Mouse (Mus musculus) heart, postnatal 0 days (tissue): ENCODE data around the gene Sprr2a3. TPM values are rescaled to one million over a fixed set of nuclear protein-coding genes. Genes with fewer than 3 reads are reported as not detected.
"Not testable (repeated sequence)": the region's sequence is repeated elsewhere in the genome, so short reads cannot be mapped to it uniquely, and the experiment has no call there.

ENCODE experiments used
- ATAC-seq: fragments of 200-750 bp; cut with Nextera tagmentation; 2 replicates; pipeline ENCODE4 v1.8.0; 2017; ENCODE audit warnings: low read depth, moderate number of reproducible peaks, moderate library complexity; ENCODE audit not compliant: insufficient read depth
- DNase-seq: peaks from one replicate; pipeline ENCODE4 v3.0.0-alpha.2; 2016; ENCODE audit warnings: low spot score
- H3K27ac ChIP-seq: fragments of 300-500 bp; sonication (generic); 2 replicates; pipeline ENCODE4 v1.5.1; 2014; ENCODE audit warnings: low read depth, mild to moderate bottlenecking
- H3K27me3 ChIP-seq: fragments of 300-500 bp; sonication (generic); 2 replicates; pipeline ENCODE4 v1.6.1; 2014; ENCODE audit warnings: low read length, mixed read lengths; ENCODE audit not compliant: control insufficient read depth, insufficient read depth
- H3K36me3 ChIP-seq: fragments of 300-500 bp; sonication (generic); replicated peaks from 2 replicates; pipeline ENCODE4 v1.6.1; 2014; ENCODE audit warnings: low read length, mixed read lengths; ENCODE audit not compliant: control insufficient read depth, insufficient read depth
- H3K4me1 ChIP-seq: fragments of 300-500 bp; sonication (generic); 2 replicates; pipeline ENCODE4 v1.6.1; 2014; ENCODE audit warnings: antibody characterized with exemption; ENCODE audit not compliant: control insufficient read depth, insufficient read depth
- H3K4me2 ChIP-seq: fragments of 300-500 bp; sonication (generic); 2 replicates; pipeline ENCODE4 v1.6.1; 2014; ENCODE audit warnings: low read depth, mild to moderate bottlenecking, low read length, moderate library complexity
- H3K4me3 ChIP-seq: fragments of 300-500 bp; sonication (generic); 2 replicates; pipeline ENCODE4 v1.5.1; 2014; ENCODE audit warnings: low read depth, low read length
- H3K9ac ChIP-seq: fragments of 300-500 bp; sonication (generic); replicated peaks from 2 replicates; pipeline ENCODE4 v1.6.1; 2014; ENCODE audit warnings: low read depth, low read length, mixed read lengths
- H3K9me3 ChIP-seq: fragments of 300-500 bp; sonication (generic); replicated peaks from 2 replicates; pipeline ENCODE4 v1.6.1; 2016; ENCODE audit warnings: low read length; ENCODE audit not compliant: control insufficient read depth
- WGBS: fragments of 180-500 bp; shearing (Covaris S2); extraction: QIAGEN DNeasy Blood & Tissue Kit; methylation state at CpG from one replicate; pipeline ENCODE4 v1.1.7; 2014; 5-methylcytosine and 5-hydroxymethylcytosine counted together
- polyA plus RNA-seq: library from polyadenylated mRNA; unstranded; fragments of >200 nt; fragmentation: Nextera tagmentation; extraction: Ambion mirVana; gene quantifications from 2 replicates; pipeline ENCODE4 v1.2.1, GENCODE M21; 2015
- total RNA-seq: library from RNA; depleted of rRNA; stranded (reverse); fragments of >200 nt; gene quantifications from 2 replicates; pipeline ENCODE4 v1.2.3, GENCODE M21; 2014; ENCODE audit warnings: low replicate concordance; rRNA removed

The Sprr2a3 gene
- total RNA-seq (2.1 and 7.9 TPM in 2 replicates), polyA plus RNA-seq (0.34 and 0.72 TPM in 2 replicates)

- 79% methylated on average over 1 of the region's 1 CpGs for WGBS
- not testable (repeated sequence) for H3K27ac ChIP-seq, DNase-seq, H3K36me3 ChIP-seq, H3K4me2 ChIP-seq, H3K4me3 ChIP-seq, H3K4me1 ChIP-seq, H3K9ac ChIP-seq, H3K9me3 ChIP-seq, ATAC-seq, H3K27me3 ChIP-seq
These were observed at the start of gene Sprr2a3 for GRCm38 (mm10) chr3:92285101-92285500. Gene Sprr2a3, plus strand, starts transcription at chr3:92285417.

GRCm38 (mm10) chr3:92236463-92237189, 48.6 kb upstream of the Sprr2a3 start:
- H3K27me3 ChIP-seq, H3K27ac ChIP-seq, H3K9me3 ChIP-seq, H3K4me3 ChIP-seq, DNase-seq, H3K9ac ChIP-seq, H3K4me1 ChIP-seq, H3K4me2 ChIP-seq, ATAC-seq, H3K36me3 ChIP-seq: not testable (repeated sequence)
- no CpG with 5 or more reads among the region's 5 CpGs for WGBS

GRCm38 (mm10) chr3:92238736-92239135, 46.5 kb upstream of the Sprr2a3 start:
- not testable (repeated sequence) for H3K27me3 ChIP-seq

GRCm38 (mm10) chr3:92239197-92239596, 46.0 kb upstream of the Sprr2a3 start:
- DNase-seq, H3K4me2 ChIP-seq, ATAC-seq, H3K9ac ChIP-seq, H3K36me3 ChIP-seq, H3K27me3 ChIP-seq, H3K4me1 ChIP-seq, H3K4me3 ChIP-seq, H3K9me3 ChIP-seq, H3K27ac ChIP-seq: not testable (repeated sequence)
- WGBS: no CpG with 5 or more reads among the region's 1 CpGs

More at GRCm38 (mm10) chr3:92238736-92239135, 46.5 kb upstream of the Sprr2a3 start:
- not testable (repeated sequence) for H3K4me2 ChIP-seq, DNase-seq, ATAC-seq, H3K4me3 ChIP-seq, H3K36me3 ChIP-seq, H3K9ac ChIP-seq, H3K9me3 ChIP-seq, H3K27ac ChIP-seq, H3K4me1 ChIP-seq

- H3K4me2 ChIP-seq, ATAC-seq, H3K4me1 ChIP-seq, H3K36me3 ChIP-seq, H3K27ac ChIP-seq, H3K9me3 ChIP-seq, H3K9ac ChIP-seq, H3K4me3 ChIP-seq, H3K27me3 ChIP-seq, DNase-seq: not testable (repeated sequence)
These were observed 40.4 kb upstream of the Sprr2a3 start for GRCm38 (mm10) chr3:92244833-92245232.

GRCm38 (mm10) chr3:92246245-92246644, 39.0 kb upstream of the Sprr2a3 start:
- not testable (repeated sequence) for H3K27ac ChIP-seq, H3K27me3 ChIP-seq, H3K9me3 ChIP-seq, H3K36me3 ChIP-seq, H3K4me1 ChIP-seq, DNase-seq, H3K4me2 ChIP-seq, H3K4me3 ChIP-seq, H3K9ac ChIP-seq
- WGBS: no CpG with 5 or more reads among the region's 10 CpGs
- peak; percentile 29 for ATAC-seq

GRCm38 (mm10) chr3:92248494-92248893, 36.7 kb upstream of the Sprr2a3 start:
- H3K9ac ChIP-seq, H3K27me3 ChIP-seq, H3K4me3 ChIP-seq, H3K4me1 ChIP-seq, ATAC-seq, DNase-seq, H3K9me3 ChIP-seq, H3K4me2 ChIP-seq, H3K36me3 ChIP-seq, H3K27ac ChIP-seq: not testable (repeated sequence)

- H3K4me1 ChIP-seq, H3K4me2 ChIP-seq, H3K36me3 ChIP-seq, H3K27ac ChIP-seq, H3K9ac ChIP-seq, H3K4me3 ChIP-seq, H3K27me3 ChIP-seq, DNase-seq, H3K9me3 ChIP-seq: not testable (repeated sequence)
- 0 out of 2 replicates have a peak, but pooled peaks have one; percentile 31 for ATAC-seq
- WGBS: 86% methylated on average over 1 of the region's 2 CpGs
These were observed 34.8 kb upstream of the Sprr2a3 start for GRCm38 (mm10) chr3:92250450-92250849.

- no CpG with 5 or more reads among the region's 8 CpGs for WGBS
- H3K9me3 ChIP-seq, H3K4me3 ChIP-seq, H3K4me2 ChIP-seq, H3K36me3 ChIP-seq, DNase-seq, H3K4me1 ChIP-seq, H3K27me3 ChIP-seq, H3K9ac ChIP-seq, H3K27ac ChIP-seq: not testable (repeated sequence)
- ATAC-seq: peak; percentile 44; the same call in 1 of the 2 replicates
These were observed 31.4 kb upstream of the Sprr2a3 start for GRCm38 (mm10) chr3:92253860-92254259.
